In genomic region chr2:32655826-32656225, GRCm38 (mm10) we compare ENCODE assay signal across 8 mouse cellular contexts. TPM values are rescaled to one million over a fixed set of nuclear protein-coding genes. Genes with fewer than 3 reads are reported as not detected.
DNase-seq lines count a peak whose midpoint lies in the region; ATAC-seq and TF ChIP-seq lines count a peak whose summit lies in the region.

No protein-coding gene starts in this region.

- peak; percentile 67 for ATAC-seq in embryonic facial prominence, embryonic 11.5 days (replicated peaks; ENCODE audit: insufficient number of reproducible peaks, low FRiP score, low TSS enrichment, low read depth)
- 0 out of 2 replicates have a peak, but pooled peaks have one; percentile 23 for ATAC-seq in intestine, postnatal 0 days
- ATAC-seq in lung, embryonic 14.5 days (ENCODE audit: insufficient read depth): peak; percentile 75
- ATAC-seq in activated CD4-positive, CD25-positive, alpha-beta regulatory T cell, adult 4 months: no peak

- H3K9ac ChIP-seq in embryonic facial prominence, embryonic 11.5 days (replicated peaks; ENCODE audit: low read length): no peak overlapping the region
- H3K9ac ChIP-seq in intestine, postnatal 0 days (ENCODE audit: low read depth, low read length): no peak overlapping the region
- H3K9ac ChIP-seq in lung, embryonic 14.5 days: no peak overlapping the region

- H3K27ac ChIP-seq in embryonic facial prominence, embryonic 11.5 days (replicated peaks; ENCODE audit: low read depth, low read length): peak overlapping the region; percentile 66
- H3K27ac ChIP-seq in intestine, postnatal 0 days (ENCODE audit: low read depth, low read length): no peak overlapping the region; the same call in 1 of the 2 replicates
- H3K27ac ChIP-seq in lung, embryonic 14.5 days (ENCODE audit: low read depth): peak overlapping the region; percentile 80

- WGBS in embryonic facial prominence, embryonic 11.5 days: 22% methylated on average over 12 of the region's 12 CpGs
- 55% methylated on average over 12 of the region's 12 CpGs for WGBS in intestine, postnatal 0 days
- 26% methylated on average over 12 of the region's 12 CpGs for WGBS in lung, embryonic 14.5 days

- H3K4me2 ChIP-seq in embryonic facial prominence, embryonic 11.5 days (ENCODE audit: low read depth, low read length): no peak overlapping the region
- H3K4me2 ChIP-seq in intestine, postnatal 0 days (replicated peaks; ENCODE audit: low read depth): no peak overlapping the region
- H3K4me2 ChIP-seq in lung, embryonic 14.5 days: no peak overlapping the region

- DNase-seq in gastrocnemius, adult 18-20 months (ENCODE audit: low spot score): peak; percentile 63
- DNase-seq in gastrocnemius, adult 8-10 months (ENCODE audit: low spot score in 2 of 2): no peak
- DNase-seq in embryonic facial prominence, embryonic 11.5 days (ENCODE audit: low spot score): peak; percentile 78
- DNase-seq in lung, embryonic 14.5 days: peak; percentile 66
- DNase-seq in cerebellum, postnatal 14 days: no peak
- DNase-seq in left cerebral cortex, postnatal 4 days: no peak

- H3K9me3 ChIP-seq in embryonic facial prominence, embryonic 11.5 days (replicated peaks; ENCODE audit: control insufficient read depth, low read length): no peaks in the 10 kb centered on the region
- H3K9me3 ChIP-seq in intestine, postnatal 0 days (ENCODE audit: control insufficient read depth): no peaks in the 10 kb centered on the region
- no peaks in the 10 kb centered on the region for H3K9me3 ChIP-seq in lung, embryonic 14.5 days (ENCODE audit: low read depth, low read length)

- no peaks in the 10 kb centered on the region for H3K36me3 ChIP-seq in embryonic facial prominence, embryonic 11.5 days (replicated peaks; ENCODE audit: control insufficient read depth, insufficient read depth, low read depth, low read length)
- no peaks in the 10 kb centered on the region; the same call in 1 of the 2 replicates for H3K36me3 ChIP-seq in intestine, postnatal 0 days (ENCODE audit: control insufficient read depth, insufficient read depth)
- H3K36me3 ChIP-seq in lung, embryonic 14.5 days (ENCODE audit: insufficient read depth): peaks cover 21% of the 10 kb centered on the region

- no peak for TF ChIP-seq CTCF in intestine, postnatal 0 days (IDR thresholded peaks at IDR 0.05; ENCODE audit: low read depth)
- no peak for TF ChIP-seq CTCF in lung, embryonic 14.5 days (IDR thresholded peaks at IDR 0.05; ENCODE audit: low read depth)

- no peak overlapping the region for H3K4me3 ChIP-seq in embryonic facial prominence, embryonic 11.5 days (ENCODE audit: low read depth, low read length)
- H3K4me3 ChIP-seq in intestine, postnatal 0 days (ENCODE audit: low read depth, low read length): no peak overlapping the region
- H3K4me3 ChIP-seq in lung, embryonic 14.5 days (ENCODE audit: low read depth, low read length): no peak overlapping the region

- no peaks in the 10 kb centered on the region for H3K27me3 ChIP-seq in embryonic facial prominence, embryonic 11.5 days (ENCODE audit: control insufficient read depth, insufficient read depth, low read length)
- no peaks in the 10 kb centered on the region for H3K27me3 ChIP-seq in intestine, postnatal 0 days (replicated peaks; ENCODE audit: control insufficient read depth, insufficient read depth, low read length)
- no peaks in the 10 kb centered on the region for H3K27me3 ChIP-seq in lung, embryonic 14.5 days (ENCODE audit: insufficient read depth, low read length)

- intact Hi-C loops in left cerebral cortex, postnatal 4 days (cut with DNase I): no loop called here

- peaks cover 3% of the 10 kb centered on the region for H3K4me1 ChIP-seq in embryonic facial prominence, embryonic 11.5 days (ENCODE audit: control insufficient read depth, insufficient read depth, low read length)
- no peaks in the 10 kb centered on the region for H3K4me1 ChIP-seq in intestine, postnatal 0 days (replicated peaks; ENCODE audit: control insufficient read depth, insufficient read depth, low read length)
- H3K4me1 ChIP-seq in lung, embryonic 14.5 days (ENCODE audit: insufficient read depth): peaks cover 22% of the 10 kb centered on the region; the same call in 1 of the 2 replicates

RNA-seq across cellular contexts. Expression of gene Eng, which starts 9.4 kb away (rescaled TPM):
- total RNA-seq in gastrocnemius, adult 18-20 months (2021): 10 to 100 TPM; 21.1 to 34.1 TPM
- 10 to 100 TPM; 17.4 to 26.6 (median 20.5) TPM for total RNA-seq in gastrocnemius, adult 8-10 months (2022)
- 19.2 and 22.6 TPM in 2 replicates for polyA plus RNA-seq in embryonic facial prominence, embryonic 11.5 days (2014; fragmentation: Nextera tagmentation; extraction: Ambion mirVana)
- 32.2 and 34.1 TPM in 2 replicates for polyA plus RNA-seq in intestine, postnatal 0 days (2015; fragmentation: Nextera tagmentation; extraction: Ambion mirVana)
- polyA plus RNA-seq in lung, embryonic 14.5 days (2014; fragmentation: Nextera tagmentation; extraction: Ambion mirVana): 91.1 and 98.5 TPM in 2 replicates
- 10 to 100 TPM; 21.2 to 26.1 TPM for total RNA-seq in left cerebral cortex, postnatal 4 days (2021)
- polyA plus RNA-seq in activated CD4-positive, CD25-positive, alpha-beta regulatory T cell, adult 4 months (2017; shearing (Covaris generic)): not detected

RNA-seq across cellular contexts. Expression of gene Ak1, which starts 34.3 kb away (rescaled TPM):
- total RNA-seq in gastrocnemius, adult 18-20 months (2021): 1,000 to 10,000 TPM; 1,543 to 1,586 TPM
- 1,000 to 10,000 TPM; 1,455 to 1,877 (median 1,746) TPM for total RNA-seq in gastrocnemius, adult 8-10 months (2022)
- 13.7 and 16.6 TPM in 2 replicates for polyA plus RNA-seq in embryonic facial prominence, embryonic 11.5 days (2014; fragmentation: Nextera tagmentation; extraction: Ambion mirVana)
- polyA plus RNA-seq in intestine, postnatal 0 days (2015; fragmentation: Nextera tagmentation; extraction: Ambion mirVana): 10.5 and 12.1 TPM in 2 replicates
- polyA plus RNA-seq in lung, embryonic 14.5 days (2014; fragmentation: Nextera tagmentation; extraction: Ambion mirVana): 34.3 and 35.8 TPM in 2 replicates
- total RNA-seq in left cerebral cortex, postnatal 4 days (2021): 100 to 1,000 TPM; 100 to 106 TPM
- under 1 TPM; 0.16 to 0.48 TPM for polyA plus RNA-seq in activated CD4-positive, CD25-positive, alpha-beta regulatory T cell, adult 4 months (2017; shearing (Covaris generic))

RNA-seq across cellular contexts. Expression of gene Fpgs, which starts 48.1 kb away (rescaled TPM):
- 1 to 10 TPM; 4.8 to 5.4 TPM for total RNA-seq in gastrocnemius, adult 18-20 months (2021)
- total RNA-seq in gastrocnemius, adult 8-10 months (2022): 1 to 10 TPM; 4.2 to 5.8 (median 4.7) TPM
- polyA plus RNA-seq in embryonic facial prominence, embryonic 11.5 days (2014; fragmentation: Nextera tagmentation; extraction: Ambion mirVana): 15.6 and 16.3 TPM in 2 replicates
- polyA plus RNA-seq in intestine, postnatal 0 days (2015; fragmentation: Nextera tagmentation; extraction: Ambion mirVana): 12.4 and 15.2 TPM in 2 replicates
- 28.4 and 32.7 TPM in 2 replicates for polyA plus RNA-seq in lung, embryonic 14.5 days (2014; fragmentation: Nextera tagmentation; extraction: Ambion mirVana)
- 10 to 100 TPM; 26.3 to 30.0 TPM for total RNA-seq in left cerebral cortex, postnatal 4 days (2021)
- 1 to 10 TPM; 3.8 to 6.2 TPM for polyA plus RNA-seq in activated CD4-positive, CD25-positive, alpha-beta regulatory T cell, adult 4 months (2017; shearing (Covaris generic))

RNA-seq across cellular contexts. Expression of gene St6galnac6, which starts 56.3 kb away (rescaled TPM):
- total RNA-seq in gastrocnemius, adult 18-20 months (2021): 10 to 100 TPM; 47.0 to 52.2 TPM
- 10 to 100 TPM; 48.6 to 61.3 (median 54.9) TPM for total RNA-seq in gastrocnemius, adult 8-10 months (2022)
- 6.3 and 6.8 TPM in 2 replicates for polyA plus RNA-seq in embryonic facial prominence, embryonic 11.5 days (2014; fragmentation: Nextera tagmentation; extraction: Ambion mirVana)
- polyA plus RNA-seq in intestine, postnatal 0 days (2015; fragmentation: Nextera tagmentation; extraction: Ambion mirVana): 8.3 and 9.1 TPM in 2 replicates
- polyA plus RNA-seq in lung, embryonic 14.5 days (2014; fragmentation: Nextera tagmentation; extraction: Ambion mirVana): 8.3 and 11.1 TPM in 2 replicates
- total RNA-seq in left cerebral cortex, postnatal 4 days (2021): 10 to 100 TPM; 78.8 to 91.8 TPM
- polyA plus RNA-seq in activated CD4-positive, CD25-positive, alpha-beta regulatory T cell, adult 4 months (2017; shearing (Covaris generic)): 1 to 10 TPM; 2.5 to 3.4 TPM

RNA-seq across cellular contexts. Expression of gene Cdk9, which starts 57.0 kb away (rescaled TPM):
- 10 to 100 TPM; 19.3 to 19.9 TPM for total RNA-seq in gastrocnemius, adult 18-20 months (2021)
- total RNA-seq in gastrocnemius, adult 8-10 months (2022): 10 to 100 TPM; 17.0 to 22.2 (median 20.8) TPM
- 79.2 and 89.8 TPM in 2 replicates for polyA plus RNA-seq in embryonic facial prominence, embryonic 11.5 days (2014; fragmentation: Nextera tagmentation; extraction: Ambion mirVana)
- 54.0 and 62.2 TPM in 2 replicates for polyA plus RNA-seq in intestine, postnatal 0 days (2015; fragmentation: Nextera tagmentation; extraction: Ambion mirVana)
- polyA plus RNA-seq in lung, embryonic 14.5 days (2014; fragmentation: Nextera tagmentation; extraction: Ambion mirVana): 81.7 and 84.3 TPM in 2 replicates
- 10 to 100 TPM; 87.8 to 88.0 TPM for total RNA-seq in left cerebral cortex, postnatal 4 days (2021)
- 10 to 100 TPM; 26.2 to 26.4 TPM for polyA plus RNA-seq in activated CD4-positive, CD25-positive, alpha-beta regulatory T cell, adult 4 months (2017; shearing (Covaris generic))

Comparison
In these comparisons a context has a peak if more than half of its experiments do, and no peak if none do; other contexts are left out.
1. DNase-seq: peak in gastrocnemius, adult 18-20 months (single experiment), embryonic facial prominence, embryonic 11.5 days (single experiment) and lung, embryonic 14.5 days (single experiment); none in gastrocnemius, adult 8-10 months (0 of 2), cerebellum, postnatal 14 days (0 of 2) and left cerebral cortex, postnatal 4 days (single experiment).
2. RNA of gene Eng, which starts 9.4 kb away (polyA plus RNA-seq): 91.1 to 98.5 TPM in lung, embryonic 14.5 days, 32.2 to 34.1 TPM in intestine, postnatal 0 days and 19.2 to 22.6 TPM in embryonic facial prominence, embryonic 11.5 days; not detected in activated CD4-positive, CD25-positive, alpha-beta regulatory T cell, adult 4 months; every median in the first group is over 10 times any median in the second.